Mouse (Mus musculus) thymus, postnatal 4 days (tissue): ENCODE results near the gene Prtn3.

ENCODE experiments used
- DNase-seq: peaks from one replicate; pipeline ENCODE4 v3.0.0; 2021

The Prtn3 gene

GRCm38 (mm10) chr10:79874290-79874862 is at the start of gene Prtn3, which contains the start of gene Plppr3:
Gene Prtn3 (plus strand): TSS chr10:79874476.
Gene Plppr3 (minus strand): TSS chr10:79874634.
- DNase-seq: peak; percentile 55

GRCm38 (mm10) chr10:79831583-79831982 is 42.7 kb upstream of the Prtn3 start:
- no peak for DNase-seq

- peak; percentile 57 for DNase-seq
Measured at GRCm38 (mm10) chr10:79832026-79832785, 42.1 kb upstream of the Prtn3 start.

DNA sequence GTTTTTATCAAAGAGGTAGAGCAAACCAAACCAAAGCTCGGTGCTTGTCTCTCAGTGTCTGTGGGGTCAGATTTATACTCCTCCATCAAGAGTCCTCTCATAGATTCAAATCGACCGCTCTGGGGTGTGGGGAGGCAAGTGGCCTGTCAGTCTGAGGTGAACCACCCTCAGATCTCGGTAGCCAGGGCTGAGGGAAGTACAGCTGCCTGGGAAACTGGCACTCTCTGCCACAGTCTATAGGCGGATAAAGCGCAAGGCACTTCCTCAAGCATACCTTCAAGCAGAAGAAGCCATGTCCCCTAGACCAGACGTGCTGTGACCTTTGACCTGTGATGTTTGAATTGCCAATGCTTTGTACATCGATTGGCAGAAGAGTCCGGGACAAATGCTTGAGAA is 41.5 kb upstream of the Prtn3 start:
- no peak for DNase-seq

DNA sequence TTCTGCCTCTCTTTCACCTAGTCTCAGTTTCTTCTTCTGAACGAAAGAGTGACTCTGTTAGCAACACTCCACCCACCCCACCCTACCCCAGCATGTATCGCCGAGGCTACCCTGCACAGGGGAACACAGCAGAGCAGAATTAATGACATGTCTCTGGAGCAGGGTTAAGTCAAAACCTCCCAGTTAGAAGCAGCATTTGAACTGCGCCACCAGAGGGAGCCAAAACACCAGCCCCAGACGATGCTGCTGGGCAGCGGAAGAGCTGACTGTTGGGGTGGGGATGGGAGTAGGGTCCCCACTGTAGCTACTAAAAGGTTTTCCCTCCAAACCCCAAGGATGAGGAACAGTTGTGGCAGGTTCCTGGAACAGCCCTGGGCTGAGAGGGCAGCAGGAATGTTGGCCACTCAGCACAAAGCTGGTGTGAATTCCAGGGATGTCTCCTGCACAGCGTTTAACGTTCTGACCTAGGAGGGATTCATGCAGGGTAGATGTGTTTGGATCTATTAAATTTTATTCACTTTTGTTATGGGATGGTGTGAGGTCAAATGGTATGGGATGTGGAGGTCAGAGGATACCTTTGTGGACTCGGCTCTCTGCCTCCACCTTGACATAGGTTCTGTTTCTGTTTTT is 39.4 kb upstream of the Prtn3 start:
- DNase-seq: peak; percentile 93

- DNase-seq: no peak
Measured at GRCm38 (mm10) chr10:79836918-79837317, 37.4 kb upstream of the Prtn3 start.

GRCm38 (mm10) chr10:79838151-79838550 is 36.1 kb upstream of the Prtn3 start:
- DNase-seq: no peak

DNA sequence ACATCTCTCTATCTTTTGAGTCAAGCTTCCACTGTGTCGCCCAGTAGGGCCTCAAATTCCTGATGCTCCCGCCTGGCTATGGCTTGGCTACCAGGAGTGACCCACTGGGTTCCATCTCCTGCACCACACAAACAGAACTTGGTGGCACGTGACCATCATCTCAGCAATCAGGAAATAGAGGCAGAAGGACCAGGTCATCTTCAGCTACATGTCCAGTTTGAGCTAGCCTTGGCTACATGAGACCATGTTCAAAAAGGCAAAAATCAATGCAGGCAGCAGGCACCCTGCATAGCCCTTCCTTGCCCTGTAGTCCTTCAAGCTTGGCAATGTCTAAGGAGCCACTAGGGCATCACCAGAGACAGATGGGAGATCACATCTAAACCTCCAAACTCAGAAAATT is 34.2 kb upstream of the Prtn3 start:
- no peak for DNase-seq

- peak; percentile 49 for DNase-seq
Measured at GRCm38 (mm10) chr10:79840644-79841551, 33.4 kb upstream of the Prtn3 start.

DNA sequence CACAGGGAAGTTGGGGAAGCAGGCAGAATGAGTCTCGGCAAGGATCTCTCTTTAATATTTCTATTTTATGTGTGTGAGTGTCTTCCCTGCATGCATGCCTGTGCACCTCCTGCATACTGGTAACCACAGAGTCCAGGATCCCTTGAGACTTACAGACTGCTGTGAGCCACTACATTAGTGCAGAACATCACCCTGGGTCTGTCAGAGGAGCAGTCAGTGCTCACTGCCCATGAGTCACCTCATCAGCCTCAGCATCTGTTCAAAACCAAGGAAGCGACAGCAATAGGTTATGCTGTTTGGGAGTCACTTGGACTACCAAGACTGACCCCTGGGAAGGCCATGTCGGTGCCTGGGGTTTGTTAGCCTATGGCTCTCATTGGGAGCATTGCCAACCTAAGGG is 32.0 kb upstream of the Prtn3 start:
- DNase-seq: no peak

DNA sequence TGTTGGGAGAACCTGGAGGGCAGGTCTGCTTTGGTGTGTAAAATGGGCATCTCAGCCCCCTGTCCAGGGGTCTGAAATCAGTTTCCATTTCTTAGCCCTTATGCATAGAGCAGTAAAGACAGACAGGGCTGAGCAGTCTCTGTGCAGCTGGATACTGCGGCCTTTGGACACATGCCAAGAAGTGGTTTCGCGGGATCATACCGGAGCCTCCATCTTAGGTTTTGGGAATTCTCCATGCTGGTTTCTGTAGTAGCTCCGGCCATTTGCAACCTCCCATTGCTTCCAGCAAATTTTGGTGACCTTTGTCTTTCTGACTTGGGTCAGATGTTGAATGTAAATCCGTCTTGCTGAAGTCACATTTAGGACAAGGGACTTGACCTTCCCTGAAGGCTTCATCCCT is 30.8 kb upstream of the Prtn3 start:
- no peak for DNase-seq

GRCm38 (mm10) chr10:79846553-79846952 is 27.7 kb upstream of the Prtn3 start:
- no peak for DNase-seq

- peak; percentile 62 for DNase-seq
Measured at GRCm38 (mm10) chr10:79849941-79850628, 24.2 kb upstream of the Prtn3 start.

DNA sequence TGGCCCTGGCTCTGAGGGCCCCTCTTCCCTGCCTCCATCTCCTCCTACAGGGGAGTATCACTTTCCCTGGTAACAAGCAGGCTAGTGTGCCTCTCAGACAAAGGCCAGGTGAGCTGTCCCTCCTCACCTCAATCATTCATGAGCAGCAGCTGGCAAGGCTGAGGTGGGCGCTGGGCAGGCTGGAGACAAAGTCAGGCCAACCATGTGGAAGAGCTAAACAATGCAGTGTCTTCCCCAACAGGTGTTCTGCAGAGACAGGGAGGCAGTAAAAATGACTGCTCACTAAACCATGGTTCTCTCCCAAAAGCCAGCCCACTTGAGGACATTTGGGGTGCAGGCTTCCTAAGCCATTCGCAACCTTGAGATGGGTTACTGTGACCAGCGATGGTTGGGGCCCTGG is 22.6 kb upstream of the Prtn3 start:
- peak; percentile 32 for DNase-seq

GRCm38 (mm10) chr10:79852107-79852789 is 22.0 kb upstream of the Prtn3 start:
- peak; percentile 55 for DNase-seq

DNA sequence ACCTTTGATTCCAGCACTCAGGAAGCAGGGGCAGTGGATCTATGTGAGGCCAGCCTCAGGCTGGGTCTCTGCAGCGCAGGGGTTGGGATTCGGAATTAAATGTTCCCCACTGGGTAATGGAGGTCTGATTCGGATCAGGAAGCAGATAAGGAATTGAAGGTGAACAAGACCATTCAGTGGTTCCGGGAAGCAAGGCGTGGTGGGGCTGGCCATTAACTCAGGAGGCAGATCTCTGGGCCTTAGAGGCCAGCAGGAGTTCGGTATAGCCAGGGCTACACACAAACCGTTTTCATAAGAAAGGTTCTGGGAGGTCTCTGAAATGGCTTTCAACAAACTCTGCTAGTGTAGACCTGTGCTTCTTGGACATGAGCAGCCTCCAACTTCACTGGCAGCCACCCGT is 21.4 kb upstream of the Prtn3 start:
- no peak for DNase-seq

DNA sequence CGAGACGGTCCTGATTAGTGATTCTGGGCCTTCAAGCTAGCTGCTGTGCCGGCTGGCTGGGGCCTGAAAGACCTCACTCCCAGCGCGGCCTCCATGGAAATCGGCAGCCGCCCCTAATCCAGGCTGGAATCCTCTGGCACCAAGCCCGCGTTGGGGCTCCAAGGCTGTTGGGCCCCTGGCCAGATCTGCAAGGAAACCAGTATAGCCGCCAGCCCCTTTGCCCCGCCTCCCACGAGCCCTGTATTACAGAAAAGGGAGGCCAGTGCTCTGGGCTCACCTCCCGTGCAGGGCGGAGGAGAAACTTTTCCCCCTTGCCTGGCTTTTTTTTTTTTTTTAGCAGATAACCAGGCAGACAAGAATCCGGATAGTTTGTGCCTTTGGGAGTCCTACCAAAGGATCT is 20.9 kb upstream of the Prtn3 start:
- DNase-seq: peak; percentile 78

DNA sequence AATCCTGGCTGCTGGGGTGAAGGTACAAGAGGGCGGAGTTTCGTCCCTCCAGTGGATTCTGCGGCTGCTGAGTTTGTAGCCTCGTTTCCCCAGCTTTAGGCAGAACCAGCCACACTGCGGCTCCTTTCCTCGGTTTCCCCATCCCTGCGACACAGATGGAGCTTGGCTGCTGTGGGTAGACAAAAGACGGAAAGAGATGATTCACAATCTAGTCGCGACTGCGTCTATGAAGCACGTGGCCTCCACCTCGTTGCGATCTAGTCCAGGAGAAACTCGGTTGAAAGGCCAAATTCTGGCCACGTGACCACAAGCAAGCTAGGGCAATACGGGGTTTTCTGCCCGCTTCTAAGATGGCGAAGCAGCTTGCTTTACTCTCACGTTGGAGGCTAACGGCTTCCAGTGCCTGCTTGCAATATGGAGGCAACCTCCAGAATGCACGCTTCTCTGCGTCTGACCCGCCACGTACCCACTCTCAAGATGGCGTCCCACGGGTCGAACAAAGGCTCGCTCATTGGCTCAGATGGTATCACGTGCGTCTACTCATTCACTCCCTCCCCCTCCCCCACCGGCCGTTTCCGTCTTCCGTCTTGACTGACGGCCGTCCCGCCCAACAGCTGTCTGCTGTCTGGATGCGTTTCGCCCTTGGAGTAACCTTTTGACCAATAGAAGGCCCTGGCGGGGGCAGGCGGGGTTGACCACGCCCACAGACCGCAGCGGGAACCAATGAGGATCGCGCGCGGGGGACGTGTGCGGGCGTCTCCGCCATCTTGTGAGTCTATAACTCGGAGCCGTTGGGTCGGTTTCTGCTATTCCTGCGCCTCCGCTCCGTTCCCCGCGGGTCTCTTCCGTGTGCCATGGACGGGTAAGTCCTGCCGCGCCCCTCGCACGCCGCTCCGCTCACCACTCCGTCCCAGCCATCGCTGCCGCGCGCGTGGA is 20.1 kb upstream of the Prtn3 start, which contains the start of gene Ptbp1:
Gene Ptbp1 (plus strand): TSS at position 568 of the 936 bp plus-strand sequence.
- DNase-seq: peak; percentile 99

- peak; percentile 89 for DNase-seq
Measured at GRCm38 (mm10) chr10:79854801-79855541, 19.3 kb upstream of the Prtn3 start.
